8 mouse cellular contexts compared by ENCODE assay signal in genomic region chr19:25406481-25407184, GRCm38 (mm10).
DNase-seq lines count a peak whose midpoint lies in the region; ATAC-seq and TF ChIP-seq lines count a peak whose summit lies in the region.

No protein-coding gene starts in this region.

- no peaks in the 10 kb centered on the region for H3K36me3 ChIP-seq in forebrain, postnatal 0 days (ENCODE audit: insufficient read depth)

- WGBS in forebrain, postnatal 0 days, result 2% methylated on average over 28 of the region's 28 CpGs

- H3K4me3 ChIP-seq in brown adipose tissue, adult 24 weeks (ENCODE audit: insufficient read depth, low read depth, low read length), result peak overlapping the region; percentile 85
- H3K4me3 ChIP-seq in forebrain, postnatal 0 days (ENCODE audit: low read depth, low read length), result peak overlapping the region; percentile 35
- H3K4me3 ChIP-seq in layer of hippocampus, adult 2 months, result peak overlapping the region; percentile 45

- peak overlapping the region; percentile 29 for H3K9ac ChIP-seq in forebrain, postnatal 0 days

- peak; percentile 6 for DNase-seq in 3T3-L1 (ENCODE audit: low read depth, low spot score)
- peak; percentile 55 for DNase-seq in forebrain, postnatal 0 days
- DNase-seq in heart, postnatal 14 days, result peak; percentile 74 to 79
- DNase-seq in layer of hippocampus, adult 2 months (ENCODE audit: low spot score in 2 of 2), result peak; percentile 10 to 36
- DNase-seq in lung, adult 18-20 months, result peak; percentile 80 to 84
- peak; percentile 59 for DNase-seq in ovary, postnatal 14 days (ENCODE audit: low spot score)
- peak; percentile 71 for DNase-seq in urinary bladder, adult 2 months (ENCODE audit: low spot score)

- intact Hi-C loops in heart, postnatal 14 days (cut with DNase I), result loop anchor here (5.0 kb wide), 1 partner anchor 36 kb away; no protein-coding TSS in a partner anchor

- H3K4me2 ChIP-seq in forebrain, postnatal 0 days (ENCODE audit: low read depth), result peak overlapping the region; percentile 78

- no peaks in the 10 kb centered on the region; the same call in 1 of the 2 replicates for H3K27me3 ChIP-seq in forebrain, postnatal 0 days (ENCODE audit: insufficient read depth, low read length)

- ATAC-seq in forebrain, postnatal 0 days, result peak; percentile 93

- no peaks in the 10 kb centered on the region for H3K9me3 ChIP-seq in forebrain, postnatal 0 days (ENCODE audit: low read length)

- peak; percentile 15; the same call in 1 of the 2 replicates for TF ChIP-seq CTCF in forebrain, postnatal 0 days (IDR thresholded peaks at IDR 0.05; ENCODE audit: low read depth)
- peak; percentile 44 for TF ChIP-seq CTCF in layer of hippocampus, adult 2 months (conservative IDR thresholded peaks at IDR 0.05)

- peaks cover 13% of the 10 kb centered on the region for H3K4me1 ChIP-seq in brown adipose tissue, adult 24 weeks (ENCODE audit: control insufficient read depth, insufficient read depth, insufficient read length, low read length)
- H3K4me1 ChIP-seq in forebrain, postnatal 0 days (ENCODE audit: insufficient read depth), result peaks cover 3% of the 10 kb centered on the region; the same call in 1 of the 2 replicates

- H3K27ac ChIP-seq in brown adipose tissue, adult 24 weeks (replicated peaks; ENCODE audit: low read depth, low read length), result peak overlapping the region; percentile 77
- no peak overlapping the region for H3K27ac ChIP-seq in forebrain, postnatal 0 days (ENCODE audit: low read depth, low read length)
- peak overlapping the region; percentile 72 for H3K27ac ChIP-seq in layer of hippocampus, adult 2 months

Comparison
In these comparisons a context has a peak if more than half of its experiments do, and no peak if none do; other contexts are left out.
1. DNase-seq: peak in every context shown above with its lines; median percentile 82 in lung, adult 18-20 months; 76 in heart, postnatal 14 days; 71 in urinary bladder, adult 2 months; 59 in ovary, postnatal 14 days; 55 in forebrain, postnatal 0 days; 23 in layer of hippocampus, adult 2 months; 6 in 3T3-L1.
2. H3K4me3 ChIP-seq: peak in every context shown above with its lines; median percentile 85 in brown adipose tissue, adult 24 weeks; 45 in layer of hippocampus, adult 2 months; 35 in forebrain, postnatal 0 days.